28 mouse cellular contexts compared by ENCODE assay signal in genomic region chr15:28595294-28595693, GRCm38 (mm10).
"Had no signal": no experiment of that assay in that cellular context is flagged by ENCODE, and none has a peak within 500 bp of the region (broad histone marks: within the 10 kb centered on the region; RNA-seq: fewer than 3 reads in every experiment).

No protein-coding gene starts in this region.

- H3K4me3 ChIP-seq: heart, adult 2 months; heart, embryonic 13.5 days; heart, embryonic 15.5 days; hindbrain, embryonic 13.5 days; hindbrain, embryonic 15.5 days; kidney, embryonic 15.5 days; limb, embryonic 13.5 days; limb, embryonic 15.5 days; liver, embryonic 13.5 days; liver, embryonic 15.5 days had no signal

- ATAC-seq: hindbrain, postnatal 0 days; intestine, embryonic 16.5 days had no signal

- H3K36me3 ChIP-seq: heart, embryonic 13.5 days; heart, embryonic 15.5 days; hindbrain, embryonic 13.5 days; hindbrain, embryonic 15.5 days; kidney, embryonic 15.5 days; limb, embryonic 13.5 days; limb, embryonic 15.5 days; liver, embryonic 13.5 days; liver, embryonic 15.5 days had no signal

- H3K27ac ChIP-seq: heart, adult 2 months; heart, embryonic 13.5 days; heart, embryonic 15.5 days; hindbrain, embryonic 13.5 days; hindbrain, embryonic 15.5 days; hindbrain, postnatal 0 days; kidney, embryonic 15.5 days; kidney, postnatal 0 days; limb, embryonic 13.5 days; limb, embryonic 15.5 days; liver, embryonic 13.5 days; liver, embryonic 15.5 days had no signal

- DNase-seq: gastrocnemius, postnatal 14 days; gastrocnemius, postnatal 36 days; heart, adult 11 months; heart, adult 2 months; heart, postnatal 14 days; heart, postnatal 36 days; kidney, adult 11 months; kidney, adult 2 months; kidney, adult 9 months; kidney, postnatal 14 days; kidney, postnatal 36 days; layer of hippocampus, adult 9-11 months; layer of hippocampus, postnatal 36 days; left cerebral cortex, postnatal 4 days; liver, embryonic 13.5 days had no signal

- H3K4me1 ChIP-seq: heart, embryonic 15.5 days; hindbrain, embryonic 13.5 days; hindbrain, embryonic 15.5 days; kidney, embryonic 15.5 days; limb, embryonic 13.5 days; limb, embryonic 15.5 days; liver, embryonic 13.5 days; liver, embryonic 15.5 days had no signal

- H3K27me3 ChIP-seq: heart, embryonic 13.5 days; heart, embryonic 15.5 days; hindbrain, embryonic 13.5 days; hindbrain, embryonic 15.5 days; kidney, embryonic 15.5 days; limb, embryonic 13.5 days; limb, embryonic 15.5 days; liver, embryonic 13.5 days; liver, embryonic 15.5 days had no signal

- H3K9ac ChIP-seq: heart, embryonic 13.5 days; heart, embryonic 15.5 days; hindbrain, embryonic 13.5 days; hindbrain, embryonic 15.5 days; kidney, embryonic 15.5 days; limb, embryonic 13.5 days; limb, embryonic 15.5 days; liver, embryonic 13.5 days; liver, embryonic 15.5 days had no signal

- H3K9me3 ChIP-seq: heart, embryonic 13.5 days; heart, embryonic 15.5 days; hindbrain, embryonic 13.5 days; hindbrain, embryonic 15.5 days; kidney, embryonic 15.5 days; limb, embryonic 13.5 days; limb, embryonic 15.5 days; liver, embryonic 13.5 days; liver, embryonic 15.5 days had no signal

- H3K4me2 ChIP-seq: heart, embryonic 11.5 days; heart, embryonic 13.5 days; heart, embryonic 15.5 days; hindbrain, embryonic 13.5 days; hindbrain, embryonic 15.5 days; kidney, embryonic 15.5 days; limb, embryonic 13.5 days; limb, embryonic 15.5 days; liver, embryonic 11.5 days; liver, embryonic 13.5 days; liver, embryonic 15.5 days had no signal
